Mouse (Mus musculus) hindbrain, embryonic 11.5 days (tissue): ENCODE data around the gene Apela. TPM values are rescaled to one million over a fixed set of nuclear protein-coding genes. Genes with fewer than 3 reads are reported as not detected.

Experiments
- ATAC-seq: fragments of 200-750 bp; cut with Nextera tagmentation; 2 replicates; pipeline ENCODE4 v1.8.0; 2017; ENCODE audit warnings: mild to moderate bottlenecking, moderate TSS enrichment, moderate library complexity; ENCODE audit not compliant: low FRiP score
- DNase-seq: peaks from one replicate; pipeline ENCODE4 v3.0.0-alpha.2; 2015; ENCODE audit warnings: low spot score
- H3K27ac ChIP-seq: fragments of 300-500 bp; sonication (generic); 2 replicates; pipeline ENCODE4 v1.5.1; 2014; ENCODE audit warnings: mild to moderate bottlenecking, low read depth, low read length
- H3K27me3 ChIP-seq: fragments of 300-500 bp; sonication (generic); 2 replicates; pipeline ENCODE4 v1.6.1; 2014; ENCODE audit warnings: mild to moderate bottlenecking, low read length, moderate library complexity, mixed read lengths; ENCODE audit not compliant: control insufficient read depth, insufficient read depth
- H3K36me3 ChIP-seq: fragments of 300-500 bp; sonication (generic); 2 replicates; pipeline ENCODE4 v1.6.1; 2014; ENCODE audit warnings: mild to moderate bottlenecking, low read length, moderate library complexity, mixed read lengths; ENCODE audit not compliant: control insufficient read depth, insufficient read depth
- H3K4me1 ChIP-seq: fragments of 300-500 bp; sonication (generic); replicated peaks from 2 replicates; pipeline ENCODE4 v1.6.1; 2014; ENCODE audit warnings: low read length, mixed read lengths; ENCODE audit not compliant: control insufficient read depth, insufficient read depth
- H3K4me2 ChIP-seq: fragments of 300-500 bp; sonication (generic); replicated peaks from 2 replicates; pipeline ENCODE4 v1.6.1; 2014; ENCODE audit warnings: mild to moderate bottlenecking, low read depth, low read length
- H3K4me3 ChIP-seq: fragments of 300-500 bp; sonication (generic); 2 replicates; pipeline ENCODE4 v1.5.1; 2014; ENCODE audit warnings: low read depth, low read length
- H3K9ac ChIP-seq: fragments of 300-500 bp; sonication (generic); 2 replicates; pipeline ENCODE4 v1.6.1; 2014; ENCODE audit warnings: low read depth, low read length
- H3K9me3 ChIP-seq: fragments of 300-500 bp; sonication (generic); 2 replicates; pipeline ENCODE4 v1.6.1; 2016; ENCODE audit warnings: low read length; ENCODE audit not compliant: control insufficient read depth
- WGBS: fragments of 180-500 bp; shearing (Covaris S2); extraction: QIAGEN DNeasy Blood & Tissue Kit; methylation state at CpG from one replicate; pipeline ENCODE4 v1.1.7; 2014; 5-methylcytosine and 5-hydroxymethylcytosine counted together
- polyA plus RNA-seq: library from polyadenylated mRNA; unstranded; fragments of >200 nt; fragmentation: Nextera tagmentation; extraction: Ambion mirVana; gene quantifications from 2 replicates; pipeline ENCODE4 v1.2.1, GENCODE M21; 2014

The Apela gene
- 2.2 and 3.5 TPM in 2 replicates for polyA plus RNA-seq

GRCm38 (mm10) chr8:65037117-65037533 is at the start of gene Apela:
Gene Apela (minus strand): TSS chr8:65037336.
- no peak within 1 kb of the TSS for H3K27ac ChIP-seq
- peak within 1 kb of the TSS; percentile 41 for H3K4me2 ChIP-seq
- ATAC-seq: peak; percentile 77
- no peaks in the 10 kb centered on the region for H3K9me3 ChIP-seq
- peak within 1 kb of the TSS; percentile 27; the same call in 1 of the 2 replicates for H3K4me3 ChIP-seq
- no peaks in the 10 kb centered on the region for H3K27me3 ChIP-seq
- H3K9ac ChIP-seq: no peak within 1 kb of the TSS
- H3K4me1 ChIP-seq: peaks cover 2% of the 10 kb centered on the region; the same call in 1 of the 2 replicates
- peak; percentile 67 for DNase-seq
- H3K36me3 ChIP-seq: no peaks in the 10 kb centered on the region
- 1% methylated on average over 8 of the region's 8 CpGs for WGBS

GRCm38 (mm10) chr8:65085680-65086079 is 48.5 kb upstream of the Apela start:
- DNase-seq: no peak
- 81% methylated on average over 2 of the region's 2 CpGs for WGBS

GRCm38 (mm10) chr8:65080731-65081130 is 43.6 kb upstream of the Apela start:
- Histone ChIP-seq H3K4me3 (no peak overlapping the region), H3K9me3 (no peaks in the 10 kb centered on the region), H3K4me1 (no peaks in the 10 kb centered on the region), H3K27ac (no peak overlapping the region), H3K4me2 (no peak overlapping the region), H3K9ac (no peak overlapping the region), H3K27me3 (no peaks in the 10 kb centered on the region), H3K36me3 (no peaks in the 10 kb centered on the region)
- 83% methylated on average over 9 of the region's 9 CpGs for WGBS
- no peak for DNase-seq
- ATAC-seq: no peak

More at GRCm38 (mm10) chr8:65085680-65086079, 48.5 kb upstream of the Apela start:
- H3K4me2 ChIP-seq: no peak overlapping the region
- ATAC-seq: no peak
- H3K9ac ChIP-seq: no peak overlapping the region
- no peaks in the 10 kb centered on the region for H3K9me3 ChIP-seq
- no peak overlapping the region for H3K27ac ChIP-seq
- H3K4me3 ChIP-seq: no peak overlapping the region
- no peaks in the 10 kb centered on the region for H3K36me3 ChIP-seq
- H3K4me1 ChIP-seq: no peaks in the 10 kb centered on the region
- no peaks in the 10 kb centered on the region for H3K27me3 ChIP-seq

- 94% methylated on average over 2 of the region's 2 CpGs for WGBS
- no peak for ATAC-seq
- Histone ChIP-seq H3K4me1 (no peaks in the 10 kb centered on the region), H3K9me3 (no peaks in the 10 kb centered on the region), H3K27ac (no peak within 1 kb of the TSS), H3K4me2 (no peak within 1 kb of the TSS), H3K4me3 (no peak within 1 kb of the TSS), H3K27me3 (no peaks in the 10 kb centered on the region), H3K9ac (no peak within 1 kb of the TSS), H3K36me3 (no peaks in the 10 kb centered on the region)
- DNase-seq: no peak
These were observed 37.6 kb upstream of the Apela start, which contains the start of gene Gm10663 for GRCm38 (mm10) chr8:65074733-65075132. Gene Gm10663 (plus strand): TSS chr8:65075033.

GRCm38 (mm10) chr8:65070996-65071395 is 33.9 kb upstream of the Apela start:
- Histone ChIP-seq H3K4me2 (no peak overlapping the region), H3K4me3 (no peak overlapping the region), H3K4me1 (no peaks in the 10 kb centered on the region), H3K9me3 (no peaks in the 10 kb centered on the region), H3K9ac (no peak overlapping the region), H3K36me3 (no peaks in the 10 kb centered on the region), H3K27me3 (no peaks in the 10 kb centered on the region), H3K27ac (no peak overlapping the region)
- DNase-seq (no peak), ATAC-seq (no peak)
- 81% methylated on average over 4 of the region's 4 CpGs for WGBS

- no peak overlapping the region for H3K4me3 ChIP-seq
- H3K36me3 ChIP-seq: no peaks in the 10 kb centered on the region
- no peak overlapping the region for H3K9ac ChIP-seq
- no peaks in the 10 kb centered on the region for H3K9me3 ChIP-seq
- H3K4me2 ChIP-seq: no peak overlapping the region
- H3K27me3 ChIP-seq: no peaks in the 10 kb centered on the region
- 76% methylated on average over 4 of the region's 4 CpGs for WGBS
- DNase-seq: no peak
- H3K27ac ChIP-seq: no peak overlapping the region
- peak; percentile 54; the same call in 1 of the 2 replicates for ATAC-seq
- H3K4me1 ChIP-seq: no peaks in the 10 kb centered on the region
These were observed 31.3 kb upstream of the Apela start for GRCm38 (mm10) chr8:65068473-65068819.

- Histone ChIP-seq H3K9me3 (no peaks in the 10 kb centered on the region), H3K4me3 (no peak overlapping the region), H3K27me3 (no peaks in the 10 kb centered on the region), H3K36me3 (no peaks in the 10 kb centered on the region), H3K4me1 (no peaks in the 10 kb centered on the region), H3K27ac (no peak overlapping the region), H3K4me2 (no peak overlapping the region), H3K9ac (no peak overlapping the region)
- WGBS: 46% methylated on average over 10 of the region's 10 CpGs
- DNase-seq: no peak
- peak; percentile 58; the same call in 1 of the 2 replicates for ATAC-seq
These were observed 30.7 kb upstream of the Apela start for GRCm38 (mm10) chr8:65067694-65068472.

GRCm38 (mm10) chr8:65067031-65067430 is 29.9 kb upstream of the Apela start:
- ATAC-seq (no peak), DNase-seq (no peak)
- H3K9me3 ChIP-seq: no peaks in the 10 kb centered on the region
- no peak overlapping the region for H3K4me2 ChIP-seq
- no peaks in the 10 kb centered on the region for H3K27me3 ChIP-seq
- 98% methylated on average over 4 of the region's 4 CpGs for WGBS
- H3K4me3 ChIP-seq: no peak overlapping the region
- H3K9ac ChIP-seq: no peak overlapping the region
- no peaks in the 10 kb centered on the region for H3K4me1 ChIP-seq
- no peaks in the 10 kb centered on the region for H3K36me3 ChIP-seq
- H3K27ac ChIP-seq: no peak overlapping the region

GRCm38 (mm10) chr8:65065622-65066021 is 28.5 kb upstream of the Apela start:
- no peak for ATAC-seq
- no peak overlapping the region for H3K9ac ChIP-seq
- no peaks in the 10 kb centered on the region for H3K27me3 ChIP-seq
- no peak for DNase-seq
- H3K4me1 ChIP-seq: no peaks in the 10 kb centered on the region
- H3K27ac ChIP-seq: no peak overlapping the region
- no peak overlapping the region for H3K4me2 ChIP-seq
- H3K9me3 ChIP-seq: no peaks in the 10 kb centered on the region
- no peaks in the 10 kb centered on the region for H3K36me3 ChIP-seq
- H3K4me3 ChIP-seq: no peak overlapping the region
- 86% methylated on average over 3 of the region's 3 CpGs for WGBS
